Mouse (Mus musculus) layer of hippocampus, adult 18-20 months (tissue): ENCODE data around the gene Gm15114. TPM values are rescaled to one million over a fixed set of nuclear protein-coding genes. Genes with fewer than 3 reads are reported as not detected.
"Not testable (repeated sequence)": the region's sequence is repeated elsewhere in the genome, so short reads cannot be mapped to it uniquely, and the experiment has no call there.

Source experiments
- DNase-seq, 2 experiments: peaks; one replicate each; pipeline ENCODE4 v3.0.0; 2022; ENCODE audit warnings: low spot score in 2 of 2
- long read RNA-seq: library from polyadenylated mRNA; stranded (forward); transcript quantifications from one replicate; pipeline ENCODE4 v2.0.0, GENCODE M21; 2021
- total RNA-seq, 2 experiments: library from RNA; stranded (reverse); gene quantifications; 2 replicates each; pipeline ENCODE4 v1.2.3; 2021

The Gm15114 gene
- total RNA-seq = not detected
- long read RNA-seq = 0 reads

GRCm38 (mm10) chrX:148488649-148489048, at the start of gene Gm15114:
Gm15114 (plus strand) TSS chrX:148488949.
- DNase-seq = not testable (repeated sequence)

Other genes starting within 250 kb of the Gm15114 start
- not detected for gene Gm8334, start 126.2 kb downstream of the Gm15114 start, total RNA-seq
- not detected for gene Gm15127, start 174.6 kb downstream of the Gm15114 start, total RNA-seq